Mouse (Mus musculus) A20 (cell line): ENCODE data around the gene 4922502D21Rik.
"Not testable (repeated sequence)": the region's sequence is repeated elsewhere in the genome, so short reads cannot be mapped to it uniquely, and the experiment has no call there.

Experiments
- DNase-seq: peaks from one replicate; pipeline ENCODE4 v3.0.0-alpha.2; 2011; ENCODE audit warnings: low read depth, low spot score

4922502D21Rik gene

GRCm38 (mm10) chr6:129331610-129332009, at the start of gene 4922502D21Rik:
4922502D21Rik (minus strand) TSS chr6:129331796.
- DNase-seq, result no peak

- no peak for DNase-seq
Observed at GRCm38 (mm10) chr6:129380454-129380853, 48.9 kb upstream of the 4922502D21Rik start.

- DNase-seq, result peak; percentile 82
Observed at GRCm38 (mm10) chr6:129374937-129375471, 43.4 kb upstream of the 4922502D21Rik start.

- peak; percentile 76 for DNase-seq
Observed at GRCm38 (mm10) chr6:129369374-129370132, 38.0 kb upstream of the 4922502D21Rik start.

GRCm38 (mm10) chr6:129365959-129366359, 34.4 kb upstream of the 4922502D21Rik start:
- DNase-seq, result peak; percentile 76

GRCm38 (mm10) chr6:129363942-129364341, 32.3 kb upstream of the 4922502D21Rik start:
- no peak for DNase-seq

GRCm38 (mm10) chr6:129359515-129359914, 27.9 kb upstream of the 4922502D21Rik start:
- DNase-seq, result no peak

- no peak for DNase-seq
Observed at GRCm38 (mm10) chr6:129356430-129356829, 24.8 kb upstream of the 4922502D21Rik start.

- no peak for DNase-seq
Observed at GRCm38 (mm10) chr6:129355774-129356173, 24.2 kb upstream of the 4922502D21Rik start.

GRCm38 (mm10) chr6:129351091-129351490, 19.5 kb upstream of the 4922502D21Rik start:
- peak; percentile 83 for DNase-seq

- DNase-seq, result peak; percentile 93
Observed at GRCm38 (mm10) chr6:129349524-129350352, 18.1 kb upstream of the 4922502D21Rik start.

GRCm38 (mm10) chr6:129344408-129344807, 12.8 kb upstream of the 4922502D21Rik start:
- DNase-seq, result peak; percentile 72

GRCm38 (mm10) chr6:129342391-129342790, 10.8 kb upstream of the 4922502D21Rik start, which contains the start of gene Clec12a:
Clec12a (plus strand) TSS chr6:129342691.
- DNase-seq, result not testable (repeated sequence)

- no peak for DNase-seq
Observed at GRCm38 (mm10) chr6:129337751-129338150, 6.2 kb upstream of the 4922502D21Rik start.

- DNase-seq, result peak; percentile 86
Observed at GRCm38 (mm10) chr6:129333674-129334078, 2.1 kb upstream of the 4922502D21Rik start.

GRCm38 (mm10) chr6:129326568-129327150, 4.9 kb downstream of the 4922502D21Rik start:
- DNase-seq, result no peak

GRCm38 (mm10) chr6:129326016-129326415, 5.6 kb downstream of the 4922502D21Rik start:
- DNase-seq, result peak; percentile 52

GRCm38 (mm10) chr6:129319331-129319730, 12.3 kb downstream of the 4922502D21Rik start:
- DNase-seq, result no peak

GRCm38 (mm10) chr6:129318395-129318794, 13.2 kb downstream of the 4922502D21Rik start:
- DNase-seq, result peak; percentile 32

GRCm38 (mm10) chr6:129316463-129316862, 15.1 kb downstream of the 4922502D21Rik start:
- DNase-seq, result no peak

GRCm38 (mm10) chr6:129315698-129316097, 15.9 kb downstream of the 4922502D21Rik start:
- DNase-seq, result peak; percentile 36
